Mouse (Mus musculus): ENCODE data around the gene D10Wsu102e. TPM values are rescaled to one million over a fixed set of nuclear protein-coding genes. Genes with fewer than 3 reads are reported as not detected.
A peak's percentile ranks its signal among the peaks of the same experiment; 100 is the strongest.
"Not testable (repeated sequence)": the region's sequence is repeated elsewhere in the genome, so short reads cannot be mapped to it uniquely, and the experiment has no call there.

D10Wsu102e gene
- polyA plus RNA-seq, 1 experiment = 0.33 TPM

DNA sequence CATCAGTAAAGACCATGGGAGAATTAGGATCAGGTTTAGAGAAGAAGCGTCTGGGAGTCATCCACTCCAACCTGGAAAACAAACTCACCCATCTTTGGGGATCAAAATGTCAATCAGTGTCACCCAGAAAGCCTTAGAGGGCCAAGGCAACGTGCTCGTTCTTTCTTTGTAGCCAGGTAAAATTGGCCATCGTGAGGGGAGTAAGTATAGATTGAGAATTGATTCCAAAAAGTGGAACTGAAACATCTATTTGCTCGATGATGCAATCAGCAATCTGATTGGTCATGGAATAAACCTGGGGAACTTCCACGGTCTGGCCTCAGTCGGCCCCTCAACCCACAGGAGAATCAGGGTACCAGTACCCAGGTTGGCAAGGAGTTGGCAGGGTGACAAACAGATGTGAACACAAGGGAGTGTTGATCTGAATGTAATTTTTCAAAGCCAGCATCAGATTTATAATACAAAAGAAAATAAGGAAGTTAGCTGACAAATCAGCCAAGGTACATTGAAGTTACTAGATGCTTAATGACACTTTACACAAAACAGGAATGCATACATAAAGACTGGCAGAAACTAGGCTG, 25.4 kb downstream of the D10Wsu102e start:
- DNase-seq (ENCODE audit: low spot score) = no peak

DNA sequence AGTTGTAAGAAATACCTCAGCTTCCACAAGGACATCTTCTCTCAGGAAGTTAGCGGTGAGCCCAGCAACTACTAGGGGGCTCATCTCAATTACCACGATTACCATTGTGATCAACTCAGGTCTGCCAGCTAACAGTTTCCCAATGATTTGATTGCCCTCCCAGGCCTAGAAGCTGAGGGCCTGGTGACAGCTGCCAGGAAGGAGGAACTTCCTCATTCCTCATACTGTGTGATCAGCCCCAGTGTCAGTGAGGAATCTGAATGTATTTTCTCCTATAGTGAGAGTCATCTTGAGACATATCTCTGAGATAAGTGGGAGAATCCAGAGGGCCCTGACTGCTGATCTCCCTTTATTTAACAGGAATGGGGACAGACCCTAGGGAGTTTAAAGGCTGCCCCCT, 37.3 kb downstream of the D10Wsu102e start:
- no peak for DNase-seq (ENCODE audit: low spot score)

DNA sequence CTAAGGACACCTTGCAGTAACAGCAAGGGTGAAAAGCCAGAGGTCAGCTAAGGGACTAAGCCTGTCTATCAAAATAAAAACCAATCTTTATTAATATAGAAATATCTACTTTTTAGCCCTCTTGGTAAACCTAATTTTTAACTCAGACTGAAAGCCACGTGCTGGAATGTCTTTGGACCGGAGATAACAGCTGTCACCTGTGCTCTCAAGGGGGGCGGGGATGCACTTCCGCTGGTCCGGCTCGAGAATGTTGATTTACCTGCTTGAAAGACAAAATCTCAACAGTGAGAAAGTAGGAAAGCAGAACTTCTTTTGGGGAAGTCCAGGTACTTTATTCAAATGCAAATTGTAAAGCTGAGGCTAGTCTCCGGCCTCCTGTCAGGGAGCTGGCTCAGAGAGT, 40.9 kb downstream of the D10Wsu102e start:
- DNase-seq (ENCODE audit: low spot score) = not testable (repeated sequence)

DNA sequence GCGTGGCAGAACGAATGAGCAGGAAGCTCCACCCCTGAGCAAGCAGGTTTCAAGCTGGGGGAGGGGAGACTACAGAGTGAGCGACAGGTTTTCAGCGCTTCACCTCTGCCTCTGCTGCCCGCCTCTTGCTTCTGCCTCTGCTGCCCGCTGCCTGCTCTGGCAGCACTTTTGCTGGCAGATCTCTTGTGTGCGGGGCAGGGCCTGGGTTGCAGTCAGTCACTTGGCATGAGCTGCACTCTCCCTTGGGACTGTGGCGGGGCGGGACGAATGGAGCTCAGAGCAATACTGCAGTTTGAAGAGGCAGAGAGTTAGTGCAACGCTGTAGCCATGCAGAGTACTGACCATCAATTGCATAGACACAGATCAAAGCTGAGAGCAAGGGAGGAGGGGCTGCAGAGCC, 45.0 kb downstream of the D10Wsu102e start:
- DNase-seq (ENCODE audit: low spot score) = no peak

DNA sequence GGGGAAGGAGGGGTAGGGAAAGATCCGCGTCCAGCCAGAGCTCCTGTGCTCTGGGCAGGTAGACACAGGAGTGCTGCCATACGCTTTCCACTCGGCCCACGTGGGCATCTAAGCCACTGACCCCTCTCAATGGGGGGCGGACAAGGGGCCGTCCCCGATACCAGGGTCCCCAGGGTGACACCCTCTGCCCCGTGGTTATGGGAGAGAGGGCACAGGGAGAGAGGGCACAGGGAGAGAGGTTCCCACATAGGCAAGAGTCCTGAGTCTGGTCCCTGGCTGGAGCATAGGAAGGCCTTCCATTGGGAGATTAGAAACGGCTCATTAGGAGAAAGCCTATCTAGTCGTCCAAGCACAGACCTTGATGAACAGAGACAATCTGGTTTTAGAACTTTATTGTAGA, 45.7 kb downstream of the D10Wsu102e start:
- no peak for DNase-seq (ENCODE audit: low spot score)

DNA sequence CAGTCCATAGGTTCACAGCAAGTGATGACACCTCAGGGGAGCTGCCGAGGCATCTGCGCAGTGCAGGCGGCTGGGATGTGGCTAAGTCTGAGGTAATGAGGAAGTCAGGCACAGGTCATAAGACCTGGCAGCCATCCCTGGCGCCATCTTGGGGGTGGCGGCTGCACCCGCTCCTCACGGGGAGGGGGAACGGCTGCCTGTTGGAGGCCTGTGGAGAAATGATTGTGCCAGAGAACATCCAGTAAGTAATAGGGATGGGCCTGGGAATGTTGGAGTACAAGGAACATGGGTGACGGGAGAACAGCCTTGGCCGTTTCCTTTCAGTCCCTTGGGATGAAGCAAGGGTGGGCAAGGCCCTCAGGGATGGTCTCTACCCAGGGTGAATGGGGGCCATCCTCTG, 47.1 kb downstream of the D10Wsu102e start:
- DNase-seq (ENCODE audit: low spot score) = no peak

DNA sequence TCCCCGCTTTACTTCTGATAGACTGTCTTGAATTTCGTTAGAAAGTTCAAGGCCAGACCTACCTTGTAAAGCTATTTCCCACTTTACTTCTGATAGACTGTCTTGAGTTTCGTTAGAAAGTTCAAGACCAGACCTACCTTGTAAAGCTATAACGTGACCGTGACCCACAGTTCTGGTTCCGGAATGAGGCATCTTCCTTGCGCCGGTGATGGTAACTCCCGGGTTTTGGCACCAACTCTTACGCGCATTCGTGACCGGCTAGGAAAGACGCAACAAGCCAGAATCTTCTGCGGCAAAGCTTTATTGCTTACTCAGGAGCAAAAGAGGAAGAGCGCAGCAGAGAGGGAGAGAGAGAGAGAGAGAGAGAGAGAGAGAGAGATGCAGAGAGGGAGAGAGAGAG, 58.4 kb downstream of the D10Wsu102e start:
- DNase-seq (ENCODE audit: low spot score) = not testable (repeated sequence)

DNA sequence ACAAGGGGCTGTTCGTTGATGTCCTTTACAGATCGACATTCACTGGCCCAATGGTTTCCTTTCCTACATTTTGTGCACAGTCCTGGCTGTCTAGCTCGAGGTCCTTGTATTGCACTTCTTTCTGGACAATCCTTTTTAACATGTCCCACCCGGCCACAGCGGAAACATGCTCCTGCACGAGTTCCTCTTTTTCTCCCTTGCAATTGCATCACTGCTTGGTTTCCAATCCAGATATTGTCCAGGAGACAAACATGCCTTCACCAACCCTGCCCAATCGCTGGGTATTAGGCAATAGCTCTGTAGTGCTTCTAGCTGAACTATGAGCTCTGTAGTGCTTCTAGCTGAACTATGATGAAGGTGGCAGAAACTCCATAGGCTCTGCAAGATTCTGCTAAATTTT, 88.6 kb downstream of the D10Wsu102e start:
- DNase-seq (ENCODE audit: low spot score) = no peak

DNA sequence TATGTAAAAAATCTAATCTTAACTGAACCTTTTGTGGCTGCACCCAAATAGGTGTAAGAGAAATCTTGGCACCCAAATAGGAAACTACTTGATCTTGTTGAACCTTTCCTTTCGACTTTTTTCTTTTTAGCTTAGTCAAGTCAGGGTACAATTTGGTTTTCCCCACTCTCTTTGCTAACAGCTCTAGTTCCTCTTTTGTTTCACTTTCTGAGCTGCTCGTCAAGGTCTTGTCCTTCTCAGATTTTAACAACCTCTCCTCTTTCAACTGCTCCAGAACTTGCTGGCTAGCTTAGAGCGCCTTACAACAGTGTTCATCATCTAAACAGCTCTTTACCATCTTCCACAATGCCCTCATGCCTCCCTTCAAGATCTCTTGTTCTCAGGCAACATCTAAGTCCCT, 97.5 kb downstream of the D10Wsu102e start:
- no peak for DNase-seq (ENCODE audit: low spot score)

DNA sequence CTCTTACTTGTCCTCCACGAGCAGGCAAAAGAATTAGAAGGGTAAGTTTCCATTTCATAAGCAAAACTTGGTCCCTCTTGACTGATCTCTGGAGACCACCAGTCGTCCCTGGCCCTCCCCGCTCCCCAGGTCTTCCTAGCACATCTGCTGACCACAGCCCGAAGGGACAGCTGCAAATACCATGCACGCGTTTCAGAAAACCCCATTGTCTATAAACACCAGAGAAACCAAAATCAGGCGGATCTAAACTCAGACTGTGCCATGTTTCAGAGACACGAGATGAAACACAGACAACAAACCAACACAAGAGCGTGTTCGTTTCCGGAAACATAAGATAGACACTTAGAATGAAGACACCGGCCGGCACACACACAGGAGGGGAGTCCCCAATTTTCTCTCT, 115.2 kb downstream of the D10Wsu102e start:
- no peak for DNase-seq (ENCODE audit: low spot score)

DNA sequence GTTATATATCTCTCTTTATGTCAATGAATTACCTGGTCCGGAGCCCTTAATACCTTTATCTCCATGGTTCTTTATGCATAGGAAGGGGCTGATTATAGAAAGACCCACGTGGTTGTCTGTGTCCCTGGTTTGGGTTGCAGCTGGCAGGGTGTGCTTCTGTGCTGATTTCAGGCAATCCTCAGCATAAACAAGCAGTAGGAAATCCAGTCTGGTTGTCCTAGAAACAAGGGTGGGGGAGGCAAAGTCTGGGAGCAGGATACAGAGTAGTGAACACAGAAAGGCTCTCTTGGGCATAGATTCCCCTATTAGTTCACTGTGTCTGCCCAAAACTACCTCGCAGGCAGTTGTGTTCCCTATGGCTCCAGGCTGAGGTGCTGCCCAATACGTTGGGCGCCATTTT, 117.3 kb downstream of the D10Wsu102e start:
- no peak for DNase-seq (ENCODE audit: low spot score)

DNA sequence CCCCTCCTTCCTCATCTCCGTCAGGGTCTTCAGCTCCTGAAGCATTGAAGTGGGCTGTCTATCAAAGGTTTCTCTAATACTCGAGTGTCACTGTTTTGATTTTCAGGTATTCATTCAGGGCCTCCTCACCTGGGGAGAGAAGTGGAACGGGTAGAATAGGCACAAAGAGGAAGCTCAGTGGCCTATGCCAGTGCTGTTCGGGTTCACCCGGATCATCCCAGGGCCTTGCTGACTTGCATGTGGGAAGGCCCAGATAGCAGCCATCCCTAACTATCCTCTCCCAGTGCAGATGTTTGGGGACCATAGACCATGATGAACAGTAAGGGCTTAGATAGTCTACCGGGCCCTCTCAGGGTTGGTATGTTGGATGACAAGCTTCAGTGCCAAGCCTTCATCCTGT, 130.5 kb downstream of the D10Wsu102e start:
- no peak for DNase-seq (ENCODE audit: low spot score)

DNA sequence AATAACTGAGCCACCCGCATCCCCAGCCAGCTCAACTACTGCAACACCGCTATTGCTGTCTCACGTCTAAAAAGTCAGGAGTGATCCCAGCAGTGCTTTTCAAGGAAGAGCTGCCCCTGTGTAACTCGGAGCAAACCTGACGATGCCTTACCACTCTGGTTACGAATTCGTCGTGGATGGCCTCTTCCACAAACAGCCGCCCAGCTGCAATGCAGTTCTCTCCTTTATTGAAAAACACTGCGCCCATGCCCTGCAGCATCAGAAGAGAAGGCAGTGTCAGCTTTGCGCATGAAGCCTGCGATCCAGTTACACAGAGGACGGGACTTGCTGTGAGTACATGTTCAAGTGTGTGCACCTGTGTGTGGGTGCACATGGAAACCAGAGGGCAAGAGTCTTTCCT, 137.3 kb downstream of the D10Wsu102e start:
- DNase-seq (ENCODE audit: low spot score) = no peak

DNA sequence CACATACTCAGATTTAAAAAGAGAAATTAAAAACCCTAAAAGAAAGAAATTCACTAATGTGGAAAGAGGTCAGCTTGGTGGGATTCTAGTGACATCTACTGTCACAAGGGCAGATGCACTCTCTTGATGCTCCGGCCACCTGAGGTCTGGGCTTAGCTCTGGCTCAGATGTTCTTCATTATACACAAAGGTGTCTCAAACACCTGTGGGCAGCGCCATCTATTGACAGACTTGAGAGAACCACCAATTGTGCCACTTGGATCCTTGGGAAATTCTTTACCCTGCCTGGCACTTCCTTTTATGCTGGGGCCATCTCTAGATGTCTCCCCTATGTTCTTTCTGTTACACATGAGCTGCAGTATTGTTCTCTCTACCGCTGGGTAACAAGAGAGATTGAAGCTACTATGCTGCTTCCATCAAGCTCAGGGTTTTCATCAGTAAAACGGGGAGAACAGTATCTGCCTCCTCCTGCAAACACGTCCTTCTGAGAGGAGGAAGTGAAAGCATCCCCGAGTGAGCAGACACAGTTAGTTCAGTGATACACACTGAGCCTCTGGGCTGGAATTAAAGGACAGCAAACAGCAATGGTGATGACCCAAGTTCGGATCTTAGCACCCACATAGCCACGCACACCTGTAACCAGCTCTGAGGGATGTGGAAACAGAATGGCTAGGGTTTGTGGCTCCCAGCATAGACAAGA, 149.1 kb downstream of the D10Wsu102e start:
- no peak for DNase-seq (ENCODE audit: low spot score)

DNA sequence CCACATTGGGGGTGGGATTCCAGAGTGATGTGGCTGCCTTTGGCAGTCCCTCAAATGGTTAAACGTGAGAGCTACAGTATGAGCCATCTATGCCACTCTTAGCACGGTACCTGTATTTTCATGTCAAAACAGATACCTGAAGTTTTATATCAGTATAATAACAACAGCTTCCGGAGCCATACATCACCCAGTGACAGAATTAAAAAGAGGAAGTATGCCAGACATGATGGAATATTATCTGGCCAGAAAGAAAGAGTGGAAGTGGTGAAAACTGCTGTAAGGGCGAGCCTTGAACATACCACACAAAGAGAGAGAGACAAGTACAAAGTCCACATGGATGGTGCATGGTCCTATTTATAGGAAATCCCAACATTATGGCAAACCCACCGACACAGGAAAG, 151.3 kb downstream of the D10Wsu102e start:
- DNase-seq (ENCODE audit: low spot score) = no peak

DNA sequence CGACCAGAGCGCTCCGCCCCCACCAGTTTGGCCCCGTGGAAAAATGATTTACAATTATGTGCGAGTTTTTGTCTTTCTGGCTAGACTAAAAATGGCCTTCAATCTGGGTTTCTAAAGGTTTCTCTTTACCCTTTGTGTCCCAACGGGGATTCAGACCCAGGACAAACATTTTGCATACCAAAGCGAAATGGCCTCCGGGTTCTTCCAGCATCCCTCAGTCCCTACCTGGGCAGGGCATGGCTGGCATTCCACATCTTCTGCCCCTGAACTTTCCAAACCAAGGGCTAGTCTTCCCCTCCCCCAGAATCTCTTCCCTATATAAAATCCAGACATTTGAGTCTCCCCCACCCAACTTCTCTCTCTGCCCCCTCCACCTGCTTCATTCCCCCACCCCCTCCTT, 153.7 kb downstream of the D10Wsu102e start:
- DNase-seq (ENCODE audit: low spot score) = no peak

DNA sequence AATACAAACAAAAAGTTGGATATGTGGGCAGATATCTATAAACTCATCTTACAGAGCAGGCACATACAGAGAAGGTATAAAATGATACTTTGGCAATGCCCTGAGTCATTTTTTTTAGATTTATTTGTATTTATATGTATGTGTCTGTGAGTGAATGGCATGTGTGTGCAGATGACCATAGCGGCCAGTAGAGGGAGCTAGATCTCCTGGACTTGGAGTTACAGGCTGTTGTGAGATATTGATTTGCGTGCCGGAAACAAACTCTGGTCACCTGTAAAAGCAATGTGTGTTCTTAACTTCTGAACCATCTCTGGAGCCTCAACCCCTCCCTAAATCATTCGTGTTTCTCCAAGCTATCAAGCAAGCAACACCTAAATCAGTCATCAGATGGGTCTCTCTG, 161.0 kb downstream of the D10Wsu102e start:
- DNase-seq (ENCODE audit: low spot score) = no peak

DNA sequence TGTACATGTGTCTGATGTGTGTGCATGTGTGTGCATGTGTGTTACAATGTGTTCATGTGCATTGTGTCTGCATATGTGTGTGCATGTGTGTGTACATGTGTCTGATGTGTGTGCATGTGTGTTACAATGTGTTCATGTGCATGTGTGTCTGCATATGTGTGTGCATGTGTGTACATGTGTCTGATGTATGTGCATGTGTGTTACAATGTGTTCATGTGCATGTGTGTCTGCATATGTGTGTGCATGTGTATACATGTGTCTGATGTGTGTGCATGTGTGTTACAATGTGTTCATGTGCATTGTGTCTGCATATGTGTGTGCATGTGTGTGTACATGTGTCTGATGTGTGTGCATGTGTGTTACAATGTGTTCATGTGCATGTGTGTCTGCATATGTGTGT, 164.2 kb downstream of the D10Wsu102e start:
- not testable (repeated sequence) for DNase-seq (ENCODE audit: low spot score)

DNA sequence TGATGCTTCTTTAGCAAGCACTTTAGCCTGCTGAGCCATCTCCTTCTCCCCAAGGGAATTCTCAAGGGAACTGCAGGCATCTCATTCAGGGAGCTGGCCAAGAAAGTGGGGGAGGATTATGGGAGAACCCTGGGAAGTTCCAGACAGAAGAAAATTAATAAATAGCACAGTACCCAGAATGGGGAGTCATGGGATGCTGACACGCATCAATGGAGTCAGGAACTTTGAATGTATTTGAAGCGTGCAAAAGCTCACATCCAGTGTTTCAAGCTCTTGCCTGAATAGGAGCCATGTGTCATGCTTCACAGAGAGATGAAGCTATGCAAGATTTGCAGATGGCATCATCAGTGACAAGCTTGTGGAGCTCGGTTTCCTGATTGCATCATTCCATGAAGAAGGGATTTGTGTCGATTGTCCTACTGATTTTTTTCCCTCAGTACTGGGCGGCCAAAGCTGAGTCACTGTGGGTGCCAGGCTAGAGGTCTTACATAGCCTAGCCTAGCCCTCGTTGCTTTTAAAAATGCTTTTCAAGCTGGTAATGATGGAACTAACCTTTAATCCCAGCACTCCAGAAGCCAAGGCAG, 170.5 kb downstream of the D10Wsu102e start:
- no peak for DNase-seq (ENCODE audit: low spot score)

DNA sequence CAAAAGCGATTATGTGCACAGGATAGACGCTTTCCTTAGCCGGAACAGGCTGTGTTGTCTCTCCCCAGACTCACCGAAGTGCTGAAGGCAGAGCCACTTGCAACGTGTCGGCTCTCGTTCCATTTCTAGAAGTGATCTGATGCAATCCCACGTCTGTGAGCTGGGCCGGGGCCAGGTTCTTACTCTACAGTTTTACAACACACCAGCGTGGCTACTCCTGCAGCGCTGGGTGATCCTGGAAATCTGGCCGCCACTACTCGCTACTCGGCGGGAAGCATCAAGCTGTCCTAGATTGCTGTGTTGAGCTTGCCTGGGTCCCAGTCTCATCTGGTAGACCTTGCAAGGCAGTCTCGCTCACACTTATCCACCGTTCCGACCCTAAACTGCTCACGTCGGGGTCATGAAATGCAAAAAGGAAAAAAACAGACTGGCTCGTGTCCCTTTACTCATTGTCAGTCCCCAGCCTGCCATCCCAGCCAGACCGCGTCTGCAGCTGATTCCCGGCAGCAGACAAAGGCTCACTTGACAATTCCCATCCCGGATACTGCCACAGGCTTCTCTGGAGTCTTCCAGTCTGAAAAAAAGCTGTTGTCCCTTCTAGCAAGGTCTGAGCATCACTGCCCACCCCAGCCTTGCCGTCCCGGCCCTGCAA, 173.4 kb downstream of the D10Wsu102e start:
- peak; percentile 33 for DNase-seq (ENCODE audit: low spot score)

DNA sequence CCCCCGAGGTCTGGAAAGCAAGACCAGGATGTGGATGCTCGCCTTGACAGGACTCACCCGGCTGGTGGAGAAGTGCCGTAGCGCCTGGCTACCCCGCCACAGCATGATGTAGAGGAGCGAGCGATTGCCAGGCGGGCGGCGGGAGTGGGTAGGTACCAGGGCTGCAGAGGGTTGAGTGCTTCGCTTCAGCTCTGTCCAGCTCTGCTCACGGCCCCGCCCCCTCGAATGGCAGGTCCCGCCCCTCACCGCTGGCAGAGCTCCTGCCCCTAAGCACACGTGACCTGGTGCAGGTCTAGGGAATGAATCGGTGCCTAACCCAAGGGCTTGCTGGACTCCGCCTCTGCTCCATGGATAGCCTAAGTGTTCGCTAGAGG, 173.9 kb downstream of the D10Wsu102e start, which contains the start of gene Aldh1l2:
Aldh1l2 (minus strand) TSS at position 231 of the 374 bp plus-strand sequence.
- DNase-seq (ENCODE audit: low spot score) = peak; percentile 42

DNA sequence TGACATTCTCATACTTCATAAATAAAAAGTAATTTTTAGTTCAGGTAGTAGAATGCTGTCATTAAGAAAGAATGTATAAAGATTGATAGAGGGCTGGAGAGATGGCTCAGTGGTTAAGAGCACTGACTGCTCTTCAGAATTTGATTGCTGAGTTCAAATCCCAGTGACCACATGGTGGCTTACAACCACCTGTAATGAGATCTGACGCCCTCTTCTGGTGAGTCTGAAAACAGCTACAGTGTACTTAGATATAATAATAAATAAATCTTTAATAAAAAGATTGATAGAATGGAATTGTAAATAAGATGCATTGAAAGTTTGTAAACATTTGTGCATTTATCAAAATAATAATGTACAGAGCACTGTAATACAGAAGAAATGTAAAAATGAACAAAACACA, 176.4 kb downstream of the D10Wsu102e start:
- no peak for DNase-seq (ENCODE audit: low spot score)

Measured in urinary bladder, adult 2 months (tissue).